Mouse (Mus musculus): ENCODE measurements around the gene Sema4d. TPM values are rescaled to one million over a fixed set of nuclear protein-coding genes. Genes with fewer than 3 reads are reported as not detected.

Sema4d gene
- polyA plus RNA-seq, 1 experiment from 2014 or later, result 5.9 TPM

- no peak overlapping the region for H3K4me3 ChIP-seq
- no peak for DNase-seq (ENCODE audit: low spot score)
- H3K27ac ChIP-seq, result no peak overlapping the region
- peaks cover 26% of the 10 kb centered on the region for H3K4me1 ChIP-seq
- H3K9me3 ChIP-seq (replicated peaks), result no peaks in the 10 kb centered on the region
- peaks cover 5% of the 10 kb centered on the region for H3K36me3 ChIP-seq
- WGBS, result 91% methylated on average over 4 of the region's 4 CpGs
- H3K27me3 ChIP-seq (ENCODE audit: low read depth, poor library complexity, severe bottlenecking), result no peaks in the 10 kb centered on the region
Measured at GRCm38 (mm10) chr13:51720556-51720955, 73.0 kb downstream of the Sema4d start.

- DNase-seq (ENCODE audit: low spot score), result no peak
- no peak overlapping the region for H3K27ac ChIP-seq
- peaks cover 13% of the 10 kb centered on the region for H3K4me1 ChIP-seq
- 85% methylated on average over 3 of the region's 3 CpGs for WGBS
- peaks cover 5% of the 10 kb centered on the region for H3K36me3 ChIP-seq
- H3K27me3 ChIP-seq (ENCODE audit: low read depth, poor library complexity, severe bottlenecking), result no peaks in the 10 kb centered on the region
- no peak overlapping the region for H3K4me3 ChIP-seq
- no peaks in the 10 kb centered on the region for H3K9me3 ChIP-seq (replicated peaks)
Measured at GRCm38 (mm10) chr13:51719256-51719655, 74.3 kb downstream of the Sema4d start.

- H3K36me3 ChIP-seq, result peaks cover 5% of the 10 kb centered on the region
- no peak overlapping the region for H3K27ac ChIP-seq
- DNase-seq (ENCODE audit: low spot score), result no peak
- no peaks in the 10 kb centered on the region for H3K27me3 ChIP-seq (ENCODE audit: low read depth, poor library complexity, severe bottlenecking)
- H3K4me1 ChIP-seq, result peaks cover 4% of the 10 kb centered on the region; the same call in 1 of the 2 replicates
- 68% methylated on average over 8 of the region's 8 CpGs for WGBS
- H3K4me3 ChIP-seq, result no peak overlapping the region
- H3K9me3 ChIP-seq (replicated peaks), result no peaks in the 10 kb centered on the region
Measured at GRCm38 (mm10) chr13:51716350-51717263, 76.9 kb downstream of the Sema4d start.

- Histone ChIP-seq H3K27me3 (ENCODE audit: low read depth, poor library complexity, severe bottlenecking) (no peaks in the 10 kb centered on the region), H3K4me1 (peaks cover 9% of the 10 kb centered on the region; the same call in 1 of the 2 replicates)
- WGBS, result 92% methylated on average over 8 of the region's 8 CpGs
Measured at GRCm38 (mm10) chr13:51712022-51712421, 81.5 kb downstream of the Sema4d start.

GRCm38 (mm10) chr13:51710738-51711137, 82.8 kb downstream of the Sema4d start:
- H3K9me3 ChIP-seq (replicated peaks), result no peaks in the 10 kb centered on the region
- H3K4me3 ChIP-seq, result no peak overlapping the region
- no peak for DNase-seq (ENCODE audit: low spot score)
- H3K27me3 ChIP-seq (ENCODE audit: low read depth, poor library complexity, severe bottlenecking), result no peaks in the 10 kb centered on the region
- 84% methylated on average over 7 of the region's 7 CpGs for WGBS
- H3K27ac ChIP-seq, result peak overlapping the region; percentile 0; the same call in 1 of the 2 replicates
- H3K4me1 ChIP-seq, result peaks cover 12% of the 10 kb centered on the region; the same call in 1 of the 2 replicates
- H3K36me3 ChIP-seq, result 0 out of 2 replicates have a peak, but pooled peaks cover 7% of the 10 kb centered on the region

More at GRCm38 (mm10) chr13:51712022-51712421, 81.5 kb downstream of the Sema4d start:
- DNase-seq (ENCODE audit: low spot score), result no peak
- no peaks in the 10 kb centered on the region for H3K9me3 ChIP-seq (replicated peaks)
- H3K27ac ChIP-seq, result no peak overlapping the region
- H3K4me3 ChIP-seq, result no peak overlapping the region
- H3K36me3 ChIP-seq, result 0 out of 2 replicates have a peak, but pooled peaks cover 7% of the 10 kb centered on the region

- peaks cover 9% of the 10 kb centered on the region; the same call in 1 of the 2 replicates for H3K4me1 ChIP-seq
- no peaks in the 10 kb centered on the region for H3K27me3 ChIP-seq (ENCODE audit: low read depth, poor library complexity, severe bottlenecking)
- peaks cover 14% of the 10 kb centered on the region; the same call in 1 of the 2 replicates for H3K36me3 ChIP-seq
- no peak for DNase-seq (ENCODE audit: low spot score)
- WGBS, result 67% methylated on average over 22 of the region's 22 CpGs
- no peaks in the 10 kb centered on the region for H3K9me3 ChIP-seq (replicated peaks)
- H3K4me3 ChIP-seq, result no peak overlapping the region
- no peak overlapping the region for H3K27ac ChIP-seq
Measured at GRCm38 (mm10) chr13:51705882-51706854, 87.4 kb downstream of the Sema4d start.

- Histone ChIP-seq H3K36me3 (peaks cover 13% of the 10 kb centered on the region; the same call in 1 of the 2 replicates), H3K27ac (no peak overlapping the region), H3K4me3 (no peak overlapping the region), H3K4me1 (peaks cover 6% of the 10 kb centered on the region; the same call in 1 of the 2 replicates), H3K9me3 (replicated peaks) (no peaks in the 10 kb centered on the region), H3K27me3 (ENCODE audit: low read depth, poor library complexity, severe bottlenecking) (no peaks in the 10 kb centered on the region)
- 89% methylated on average over 5 of the region's 5 CpGs for WGBS
- no peak for DNase-seq (ENCODE audit: low spot score)
Measured at GRCm38 (mm10) chr13:51703893-51704292, 89.7 kb downstream of the Sema4d start.

GRCm38 (mm10) chr13:51698318-51698717, 95.2 kb downstream of the Sema4d start:
- no peak for DNase-seq (ENCODE audit: low spot score)

GRCm38 (mm10) chr13:51697897-51698296, 95.7 kb downstream of the Sema4d start:
- WGBS, result 70% methylated on average over 4 of the region's 4 CpGs
- no peaks in the 10 kb centered on the region for H3K4me1 ChIP-seq
- H3K27ac ChIP-seq, result no peak overlapping the region

More at GRCm38 (mm10) chr13:51698318-51698717, 95.2 kb downstream of the Sema4d start:
- no peaks in the 10 kb centered on the region for H3K9me3 ChIP-seq (replicated peaks)
- WGBS, result 86% methylated on average over 3 of the region's 3 CpGs
- H3K27me3 ChIP-seq (ENCODE audit: low read depth, poor library complexity, severe bottlenecking), result no peaks in the 10 kb centered on the region
- no peaks in the 10 kb centered on the region for H3K4me1 ChIP-seq
- no peak overlapping the region for H3K27ac ChIP-seq
- peaks cover 13% of the 10 kb centered on the region; the same call in 1 of the 2 replicates for H3K36me3 ChIP-seq
- no peak overlapping the region for H3K4me3 ChIP-seq

GRCm38 (mm10) chr13:51697455-51697854, 96.1 kb downstream of the Sema4d start:
- H3K4me3 ChIP-seq, result no peak overlapping the region
- DNase-seq (ENCODE audit: low spot score), result no peak
- H3K9me3 ChIP-seq (replicated peaks), result no peaks in the 10 kb centered on the region
- H3K27me3 ChIP-seq (ENCODE audit: low read depth, poor library complexity, severe bottlenecking), result no peaks in the 10 kb centered on the region
- 0 out of 2 replicates have a peak, but pooled peaks cover 6% of the 10 kb centered on the region for H3K36me3 ChIP-seq
- no peaks in the 10 kb centered on the region for H3K4me1 ChIP-seq
- WGBS, result 81% methylated on average over 6 of the region's 6 CpGs
- H3K27ac ChIP-seq, result no peak overlapping the region

More at GRCm38 (mm10) chr13:51697897-51698296, 95.7 kb downstream of the Sema4d start:
- Histone ChIP-seq H3K36me3 (peaks cover 10% of the 10 kb centered on the region; the same call in 1 of the 2 replicates), H3K27me3 (ENCODE audit: low read depth, poor library complexity, severe bottlenecking) (no peaks in the 10 kb centered on the region), H3K9me3 (replicated peaks) (no peaks in the 10 kb centered on the region), H3K4me3 (no peak overlapping the region)
- no peak for DNase-seq (ENCODE audit: low spot score)

GRCm38 (mm10) chr13:51696481-51696880, 97.1 kb downstream of the Sema4d start:
- Histone ChIP-seq H3K4me3 (no peak overlapping the region), H3K4me1 (no peaks in the 10 kb centered on the region), H3K36me3 (0 out of 2 replicates have a peak, but pooled peaks cover 3% of the 10 kb centered on the region), H3K9me3 (replicated peaks) (no peaks in the 10 kb centered on the region), H3K27me3 (ENCODE audit: low read depth, poor library complexity, severe bottlenecking) (no peaks in the 10 kb centered on the region), H3K27ac (no peak overlapping the region)
- DNase-seq (ENCODE audit: low spot score), result no peak

- no peak overlapping the region for H3K4me3 ChIP-seq
- no peak overlapping the region for H3K27ac ChIP-seq
- no peaks in the 10 kb centered on the region for H3K4me1 ChIP-seq
- no peaks in the 10 kb centered on the region for H3K9me3 ChIP-seq (replicated peaks)
- WGBS, result 73% methylated on average over 3 of the region's 3 CpGs
- no peaks in the 10 kb centered on the region for H3K27me3 ChIP-seq (ENCODE audit: low read depth, poor library complexity, severe bottlenecking)
- peaks cover 48% of the 10 kb centered on the region for H3K36me3 ChIP-seq
- DNase-seq (ENCODE audit: low spot score), result no peak
Measured at GRCm38 (mm10) chr13:51688688-51689087, 104.9 kb downstream of the Sema4d start.
